Mouse (Mus musculus): ENCODE results near the gene Sox15. TPM values are rescaled to one million over a fixed set of nuclear protein-coding genes. Genes with fewer than 3 reads are reported as not detected.
A peak's percentile ranks its signal among the peaks of the same experiment; 100 is the strongest.
"Not testable (repeated sequence)": the region's sequence is repeated elsewhere in the genome, so short reads cannot be mapped to it uniquely, and the experiment has no call there.

Gene Sox15
- total and polyA plus RNA-seq, 3 experiments, result 0.17 to 0.54 TPM; not detected in 1

GRCm38 (mm10) chr11:69614257-69614588 is 40.9 kb upstream of the Sox15 start:
- in situ Hi-C loops (cut with MboI; ENCODE audit: low pct_ligation_motif_present, low pct_unique_long_range_greater_than_20kb, low sequenced_read_pairs); H3K4me3 ChIP-seq (replicated peaks in 1 of 3; ENCODE audit: low read depth in 2 of 3, low read length in 2 of 3, poor library complexity in 1 of 3); H3K36me3 ChIP-seq (replicated peaks in 1 of 2; ENCODE audit: control insufficient read depth in 1 of 2, insufficient read depth in 1 of 2, low read length in 1 of 2); H3K27ac ChIP-seq (ENCODE audit: insufficient read depth, low read depth); H3K9ac ChIP-seq (ENCODE audit: insufficient read depth, low read depth); dilution Hi-C loops (cut with MboI; ENCODE audit: extremely low pct_ligation_motif_present, extremely low pct_unique_long_range_greater_than_20kb, low sequenced_read_pairs); H3K79me2 ChIP-seq (replicated peaks; ENCODE audit: control insufficient read depth, extremely low read depth, insufficient read depth, poor library complexity, severe bottlenecking); DNase-seq (ENCODE audit: extremely low read depth); H3K9me3 ChIP-seq (replicated peaks; ENCODE audit: low read length): not testable (repeated sequence)
- peaks cover 87% of the 10 kb centered on the region for H3K27me3 ChIP-seq (replicated peaks)
- H3K4me1 ChIP-seq (ENCODE audit: control insufficient read depth in 1 of 2, insufficient read depth in 2 of 2), result peaks cover 0 to 11% of the 10 kb centered on the region in 2 experiments; a peak in 3 of 4 replicates
- TF ChIP-seq ZNF384 (IDR thresholded peaks at IDR 0.05; ENCODE audit: low read depth, low read length) (peak; percentile 80), HCFC1 (IDR thresholded peaks at IDR 0.05; ENCODE audit: low read depth, low read length) (0 out of 2 replicates have a peak, but pooled peaks have one; percentile 17), NELFE (IDR thresholded peaks at IDR 0.05; ENCODE audit: low read depth, low read length) (0 out of 2 replicates have a peak, but pooled peaks have one; percentile 40), MXI1 (IDR thresholded peaks at IDR 0.05; ENCODE audit: low read depth, low read length) (0 out of 2 replicates have a peak, but pooled peaks have one; percentile 36)
- peak overlapping the region; percentile 99 for H3K4me2 ChIP-seq (ENCODE audit: insufficient read depth, low read depth, poor library complexity, severe bottlenecking)

GRCm38 (mm10) chr11:69616781-69617180 is 38.3 kb upstream of the Sox15 start:
- peak in 1 of 2 experiments; percentile 28; a peak in 2 of 4 replicates for TF ChIP-seq CTCF (conservative IDR thresholded peaks at IDR 0.05 in 1 of 2, IDR thresholded peaks at IDR 0.05 in 1 of 2; ENCODE audit: low read depth in 2 of 2, low read length in 2 of 2)
- no peak for TF ChIP-seq USF1 (IDR thresholded peaks at IDR 0.05; ENCODE audit: low read depth, low read length)
- in situ Hi-C loops (cut with MboI; ENCODE audit: low pct_ligation_motif_present, low pct_unique_long_range_greater_than_20kb, low sequenced_read_pairs), result loop anchor here (5.0 kb wide), 1 partner anchor 74 kb away; no protein-coding TSS in a partner anchor
- dilution Hi-C loops (cut with MboI; ENCODE audit: extremely low pct_ligation_motif_present, extremely low pct_unique_long_range_greater_than_20kb, low sequenced_read_pairs), result no loop called here
- Histone ChIP-seq H3K27ac (ENCODE audit: insufficient read depth, low read depth) (no peak overlapping the region), H3K4me1 (ENCODE audit: control insufficient read depth in 1 of 2, insufficient read depth in 2 of 2) (peaks cover 0 to 11% of the 10 kb centered on the region in 2 experiments; a peak in 3 of 4 replicates), H3K79me2 (replicated peaks; ENCODE audit: control insufficient read depth, extremely low read depth, insufficient read depth, poor library complexity, severe bottlenecking) (no peaks in the 10 kb centered on the region), H3K4me2 (ENCODE audit: insufficient read depth, low read depth, poor library complexity, severe bottlenecking) (no peak overlapping the region), H3K9ac (ENCODE audit: insufficient read depth, low read depth) (no peak overlapping the region), H3K9me3 (replicated peaks; ENCODE audit: low read length) (no peaks in the 10 kb centered on the region), H3K4me3 (replicated peaks in 1 of 3; ENCODE audit: low read depth in 2 of 3, low read length in 2 of 3, poor library complexity in 1 of 3) (no peak overlapping the region), H3K36me3 (replicated peaks in 1 of 2; ENCODE audit: control insufficient read depth in 1 of 2, insufficient read depth in 1 of 2, low read length in 1 of 2) (no peaks in the 10 kb centered on the region), H3K27me3 (replicated peaks) (peaks cover 75% of the 10 kb centered on the region)
- no peak for DNase-seq (ENCODE audit: extremely low read depth)

- in situ Hi-C loops (cut with MboI; ENCODE audit: low pct_ligation_motif_present, low pct_unique_long_range_greater_than_20kb, low sequenced_read_pairs), result loop anchor here (5.0 kb wide), 1 partner anchor 76 kb away; no protein-coding TSS in a partner anchor
- Histone ChIP-seq H3K27me3 (replicated peaks) (peaks cover 75% of the 10 kb centered on the region), H3K79me2 (replicated peaks; ENCODE audit: control insufficient read depth, extremely low read depth, insufficient read depth, poor library complexity, severe bottlenecking) (no peaks in the 10 kb centered on the region), H3K4me2 (ENCODE audit: insufficient read depth, low read depth, poor library complexity, severe bottlenecking) (no peak within 1 kb of the TSS), H3K36me3 (replicated peaks in 1 of 2; ENCODE audit: control insufficient read depth in 1 of 2, insufficient read depth in 1 of 2, low read length in 1 of 2) (no peaks in the 10 kb centered on the region), H3K27ac (ENCODE audit: insufficient read depth, low read depth) (no peak within 1 kb of the TSS), H3K9ac (ENCODE audit: insufficient read depth, low read depth) (no peak within 1 kb of the TSS), H3K4me3 (replicated peaks in 1 of 3; ENCODE audit: low read depth in 2 of 3, low read length in 2 of 3, poor library complexity in 1 of 3) (no peak within 1 kb of the TSS), H3K9me3 (replicated peaks; ENCODE audit: low read length) (no peaks in the 10 kb centered on the region), H3K4me1 (ENCODE audit: control insufficient read depth in 1 of 2, insufficient read depth in 2 of 2) (peaks cover 0 to 11% of the 10 kb centered on the region in 2 experiments; a peak in 3 of 4 replicates)
- no peak for DNase-seq (ENCODE audit: extremely low read depth)
- dilution Hi-C loops (cut with MboI; ENCODE audit: extremely low pct_ligation_motif_present, extremely low pct_unique_long_range_greater_than_20kb, low sequenced_read_pairs), result no loop called here
- no peak for TF ChIP-seq MXI1 (IDR thresholded peaks at IDR 0.05; ENCODE audit: low read depth, low read length)
- TF ChIP-seq TCF12 (IDR thresholded peaks at IDR 0.05; ENCODE audit: low read depth, low read length), result no peak
- no peak for TF ChIP-seq CHD2 (IDR thresholded peaks at IDR 0.05; ENCODE audit: low read length)
- no peak for TF ChIP-seq RCOR1 (conservative IDR thresholded peaks at IDR 0.05; ENCODE audit: low read depth, low read length)
- no peak for TF ChIP-seq EP300 (IDR thresholded peaks at IDR 0.05; ENCODE audit: low read length)
- TF ChIP-seq RAD21 (IDR thresholded peaks at IDR 0.05; ENCODE audit: low read depth, low read length), result no peak
- TF ChIP-seq USF1 (IDR thresholded peaks at IDR 0.05; ENCODE audit: low read depth, low read length), result no peak
- TF ChIP-seq MAFK (IDR thresholded peaks at IDR 0.05; ENCODE audit: insufficient replicate concordance, low read length), result no peak
Observed at GRCm38 (mm10) chr11:69617805-69618204, 37.3 kb upstream of the Sox15 start, which contains the start of gene Shbg. TSS of gene Shbg (minus strand) at chr11:69617905.
